Mouse (Mus musculus): ENCODE measurements at regions not wholly inside any gene's neighbourhood (a gene's known extent, or its start where the extent isn't known, plus 50 kb on each side); places are given as distances from the start of the nearest gene placed in this dataset.
"Not testable (repeated sequence)": the region's sequence is repeated elsewhere in the genome, so short reads cannot be mapped to it uniquely, and the experiment has no call there.

DNA sequence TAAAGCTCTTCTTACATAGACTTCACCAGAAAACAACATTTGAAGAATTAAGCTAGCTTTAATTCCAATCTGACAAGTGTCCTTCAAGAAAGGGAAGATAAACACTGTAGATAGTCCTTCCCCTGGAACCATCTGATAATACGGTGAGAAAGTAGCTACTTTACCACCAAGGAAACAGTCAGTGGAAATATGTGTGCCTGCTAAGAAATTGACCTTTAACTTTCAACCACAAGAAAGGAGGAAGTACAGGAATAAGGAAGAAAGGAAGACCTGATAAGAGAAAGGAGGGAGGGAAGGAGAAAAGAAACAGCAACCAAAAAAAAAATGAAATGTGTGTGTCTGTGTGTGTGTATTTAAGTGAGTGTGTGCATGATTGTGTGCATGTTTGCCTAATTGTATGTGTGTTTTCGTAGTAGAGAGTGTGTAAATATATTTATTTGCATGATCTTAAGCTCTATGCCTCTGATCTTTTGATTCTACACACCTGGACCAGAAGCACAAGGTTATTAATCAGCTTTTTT, 831.3 kb downstream of the Pla2g4a start:
- Histone ChIP-seq H3K36me3 (ENCODE audit: control insufficient read depth, insufficient read depth, low read length) (no peaks in the 10 kb centered on the region), H3K9me3 (ENCODE audit: control insufficient read depth, low read length) (no peaks in the 10 kb centered on the region), H3K4me2 (no peak overlapping the region), H3K9ac (ENCODE audit: low read length) (no peak overlapping the region), H3K4me1 (ENCODE audit: control insufficient read depth, insufficient read depth, low read length) (no peaks in the 10 kb centered on the region), H3K27ac (ENCODE audit: low read depth, low read length) (no peak overlapping the region), H3K27me3 (ENCODE audit: control insufficient read depth, insufficient read depth, low read length) (no peaks in the 10 kb centered on the region), H3K4me3 (ENCODE audit: low read depth, low read length) (no peak overlapping the region)
- ATAC-seq (ENCODE audit: low FRiP score) = no peak
- 88% methylated on average over 2 of the region's 2 CpGs for WGBS
- no peak for DNase-seq (ENCODE audit: low spot score, missing footprints)

DNA sequence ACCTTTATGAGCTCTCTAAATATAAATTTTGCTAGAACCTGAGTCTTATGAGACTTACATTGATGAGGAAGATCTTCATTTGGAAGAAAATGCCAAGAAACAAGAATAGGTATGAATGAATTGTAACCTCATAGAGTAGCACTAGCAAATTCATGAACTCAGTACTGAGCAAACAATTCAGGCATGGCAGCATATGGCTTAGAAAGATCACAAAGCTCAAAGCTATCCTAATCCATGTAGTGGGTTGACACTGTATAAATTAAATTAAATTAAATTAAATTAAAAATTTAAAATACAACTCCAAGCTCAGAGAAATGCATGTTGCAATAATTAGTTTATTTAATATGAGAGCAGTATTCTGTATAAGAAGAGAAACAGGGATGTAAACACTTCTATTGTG, 832.0 kb downstream of the Pla2g4a start:
- H3K4me3 ChIP-seq (ENCODE audit: low read depth, low read length) = no peak overlapping the region
- no peaks in the 10 kb centered on the region for H3K4me1 ChIP-seq (ENCODE audit: control insufficient read depth, insufficient read depth, low read length)
- no peak overlapping the region for H3K27ac ChIP-seq (ENCODE audit: low read depth, low read length)
- no peaks in the 10 kb centered on the region for H3K36me3 ChIP-seq (ENCODE audit: control insufficient read depth, insufficient read depth, low read length)
- ATAC-seq (ENCODE audit: low FRiP score) = 0 out of 2 replicates have a peak, but pooled peaks have one; percentile 40
- no peaks in the 10 kb centered on the region for H3K27me3 ChIP-seq (ENCODE audit: control insufficient read depth, insufficient read depth, low read length)
- no peak overlapping the region for H3K4me2 ChIP-seq
- no peak for DNase-seq (ENCODE audit: low spot score, missing footprints)
- no peaks in the 10 kb centered on the region for H3K9me3 ChIP-seq (ENCODE audit: control insufficient read depth, low read length)
- H3K9ac ChIP-seq (ENCODE audit: low read length) = no peak overlapping the region

DNA sequence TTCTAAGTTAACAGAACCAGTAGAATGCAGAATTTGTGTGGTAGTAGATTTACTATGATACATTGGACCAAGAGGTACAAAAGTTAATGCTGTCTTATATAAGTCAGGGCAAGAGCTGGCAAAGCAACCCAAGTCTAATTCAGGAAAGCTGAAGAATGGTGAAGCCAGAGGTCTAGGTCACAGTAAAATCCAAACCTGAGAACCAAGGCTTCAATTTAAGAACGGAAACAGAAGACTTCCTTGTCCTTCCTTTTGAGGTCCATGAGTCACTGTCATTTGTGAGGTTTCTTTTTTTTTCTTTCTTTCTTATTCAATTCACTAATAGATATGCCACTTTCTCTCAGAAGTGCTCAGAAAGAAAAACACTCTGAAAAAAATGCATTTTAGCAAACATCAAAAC, 833.4 kb downstream of the Pla2g4a start:
- 63% methylated on average over 1 of the region's 1 CpGs for WGBS
- no peaks in the 10 kb centered on the region for H3K27me3 ChIP-seq (ENCODE audit: control insufficient read depth, insufficient read depth, low read length)

DNA sequence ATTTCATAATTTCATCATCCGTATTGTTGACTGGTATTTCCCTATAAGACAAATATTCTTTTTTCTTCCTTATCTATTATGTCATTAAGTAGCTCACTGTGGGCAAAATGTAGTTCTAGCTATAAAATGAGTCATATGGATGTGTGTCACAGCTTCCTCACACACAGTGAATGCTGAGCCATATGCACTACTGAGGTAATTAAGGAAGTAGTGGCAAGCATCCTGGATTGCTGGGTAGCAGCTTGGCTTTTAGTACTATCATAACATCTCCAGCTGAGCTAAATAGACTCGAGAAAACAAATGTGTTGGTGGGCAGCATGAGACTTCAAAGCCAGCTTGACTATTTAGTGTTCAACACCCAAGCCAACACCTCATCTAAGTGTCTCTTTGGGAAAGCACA, 857.7 kb downstream of the Pla2g4a start:
- Histone ChIP-seq H3K27ac (ENCODE audit: low read depth, low read length) (no peak overlapping the region), H3K36me3 (ENCODE audit: control insufficient read depth, insufficient read depth, low read length) (no peaks in the 10 kb centered on the region), H3K9me3 (ENCODE audit: control insufficient read depth, low read length) (no peaks in the 10 kb centered on the region), H3K4me1 (ENCODE audit: control insufficient read depth, insufficient read depth, low read length) (no peaks in the 10 kb centered on the region), H3K4me3 (ENCODE audit: low read depth, low read length) (no peak overlapping the region), H3K4me2 (no peak overlapping the region), H3K27me3 (ENCODE audit: control insufficient read depth, insufficient read depth, low read length) (no peaks in the 10 kb centered on the region), H3K9ac (ENCODE audit: low read length) (no peak overlapping the region)
- no peak for ATAC-seq (ENCODE audit: low FRiP score)
- no peak for DNase-seq (ENCODE audit: low spot score, missing footprints)
- 87% methylated on average over 2 of the region's 2 CpGs for WGBS

More for the DNA sequence above, 833.4 kb downstream of the Pla2g4a start:
- H3K36me3 ChIP-seq (ENCODE audit: control insufficient read depth, insufficient read depth, low read length) = no peaks in the 10 kb centered on the region
- H3K27ac ChIP-seq (ENCODE audit: low read depth, low read length) = no peak overlapping the region
- no peak overlapping the region for H3K4me3 ChIP-seq (ENCODE audit: low read depth, low read length)
- H3K9ac ChIP-seq (ENCODE audit: low read length) = no peak overlapping the region
- no peaks in the 10 kb centered on the region for H3K4me1 ChIP-seq (ENCODE audit: control insufficient read depth, insufficient read depth, low read length)
- ATAC-seq (ENCODE audit: low FRiP score) = no peak
- no peak overlapping the region for H3K4me2 ChIP-seq
- no peaks in the 10 kb centered on the region for H3K9me3 ChIP-seq (ENCODE audit: control insufficient read depth, low read length)
- DNase-seq (ENCODE audit: low spot score, missing footprints) = no peak

DNA sequence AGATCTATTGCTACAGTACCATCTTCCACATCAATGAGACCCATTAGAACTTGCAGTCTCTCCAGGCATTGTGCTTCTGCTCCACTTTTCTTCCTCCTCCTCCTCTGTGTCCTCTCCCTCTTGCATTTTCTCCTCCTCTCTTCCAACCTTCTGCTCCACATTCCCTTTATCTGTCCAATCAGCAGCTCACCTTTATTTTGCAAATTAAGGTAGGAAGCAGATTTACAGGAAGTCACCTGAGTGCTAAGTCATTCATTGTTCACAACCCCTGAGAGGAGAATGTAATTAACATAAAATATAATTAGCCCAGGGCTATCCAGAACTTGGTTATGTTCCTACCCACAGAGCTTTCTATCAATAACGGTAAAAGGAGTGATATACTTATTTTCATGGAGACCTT, 863.7 kb downstream of the Pla2g4a start:
- H3K4me1 ChIP-seq (ENCODE audit: control insufficient read depth, insufficient read depth, low read length) = no peaks in the 10 kb centered on the region
- 90% methylated on average over 1 of the region's 1 CpGs for WGBS
- DNase-seq (ENCODE audit: low spot score, missing footprints) = no peak
- no peaks in the 10 kb centered on the region for H3K9me3 ChIP-seq (ENCODE audit: control insufficient read depth, low read length)
- no peaks in the 10 kb centered on the region for H3K36me3 ChIP-seq (ENCODE audit: control insufficient read depth, insufficient read depth, low read length)
- no peak overlapping the region for H3K4me3 ChIP-seq (ENCODE audit: low read depth, low read length)
- no peak for ATAC-seq (ENCODE audit: low FRiP score)
- H3K27me3 ChIP-seq (ENCODE audit: control insufficient read depth, insufficient read depth, low read length) = no peaks in the 10 kb centered on the region
- H3K4me2 ChIP-seq = no peak overlapping the region
- H3K9ac ChIP-seq (ENCODE audit: low read length) = no peak overlapping the region
- H3K27ac ChIP-seq (ENCODE audit: low read depth, low read length) = no peak overlapping the region

DNA sequence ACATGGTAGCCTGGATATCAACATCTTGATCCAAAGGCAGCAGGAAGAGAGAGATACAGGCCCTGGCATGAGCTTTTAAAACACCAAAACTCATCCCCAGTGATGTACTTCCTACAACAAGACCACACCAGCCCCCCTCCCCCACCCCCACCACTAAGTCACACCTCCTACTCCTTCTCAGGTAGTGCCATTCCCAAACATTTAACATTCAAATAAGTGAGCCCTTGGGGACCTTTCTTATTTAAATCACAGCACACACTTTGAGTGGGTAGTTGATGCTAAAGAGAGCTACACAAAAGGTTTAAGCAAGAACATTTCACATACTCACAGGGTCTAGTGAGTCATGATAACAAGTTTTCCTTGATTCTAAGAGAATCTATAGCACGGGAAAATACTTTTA, 886.4 kb downstream of the Pla2g4a start:
- no peaks in the 10 kb centered on the region for H3K4me1 ChIP-seq (ENCODE audit: control insufficient read depth, insufficient read depth, low read length)
- no peak for DNase-seq (ENCODE audit: low spot score, missing footprints)
- H3K36me3 ChIP-seq (ENCODE audit: control insufficient read depth, insufficient read depth, low read length) = no peaks in the 10 kb centered on the region
- WGBS = 74% methylated on average over 1 of the region's 1 CpGs
- H3K4me2 ChIP-seq = no peak overlapping the region
- H3K27ac ChIP-seq (ENCODE audit: low read depth, low read length) = no peak overlapping the region
- H3K27me3 ChIP-seq (ENCODE audit: control insufficient read depth, insufficient read depth, low read length) = no peaks in the 10 kb centered on the region
- ATAC-seq (ENCODE audit: low FRiP score) = no peak
- H3K9ac ChIP-seq (ENCODE audit: low read length) = no peak overlapping the region
- no peak overlapping the region for H3K4me3 ChIP-seq (ENCODE audit: low read depth, low read length)
- no peaks in the 10 kb centered on the region for H3K9me3 ChIP-seq (ENCODE audit: control insufficient read depth, low read length)

DNA sequence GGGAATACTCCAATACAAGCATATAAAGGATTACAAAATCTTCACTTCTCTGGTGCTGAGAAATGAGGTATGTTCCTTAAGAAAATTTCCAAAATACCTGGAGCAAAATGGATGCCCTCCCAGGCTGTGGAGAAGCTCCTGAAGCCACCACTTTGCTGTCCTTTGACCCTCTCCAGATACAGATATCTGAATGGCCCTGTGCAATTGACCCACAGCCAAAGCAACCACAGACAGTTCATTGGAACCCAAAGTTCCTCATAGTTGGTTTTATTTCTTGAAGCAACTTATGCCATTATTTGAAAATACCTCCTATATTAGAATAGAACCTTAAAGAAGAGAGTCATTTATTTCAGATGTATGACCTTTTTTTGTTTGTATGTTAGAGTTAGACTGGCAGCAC, 891.5 kb downstream of the Pla2g4a start:
- Histone ChIP-seq H3K9ac (ENCODE audit: low read length) (no peak overlapping the region), H3K4me3 (ENCODE audit: low read depth, low read length) (no peak overlapping the region), H3K36me3 (ENCODE audit: control insufficient read depth, insufficient read depth, low read length) (no peaks in the 10 kb centered on the region), H3K27me3 (ENCODE audit: control insufficient read depth, insufficient read depth, low read length) (no peaks in the 10 kb centered on the region), H3K4me1 (ENCODE audit: control insufficient read depth, insufficient read depth, low read length) (no peaks in the 10 kb centered on the region), H3K9me3 (ENCODE audit: control insufficient read depth, low read length) (no peaks in the 10 kb centered on the region), H3K27ac (ENCODE audit: low read depth, low read length) (no peak overlapping the region), H3K4me2 (no peak overlapping the region)
- DNase-seq (ENCODE audit: low spot score, missing footprints) (no peak), ATAC-seq (ENCODE audit: low FRiP score) (no peak)

DNA sequence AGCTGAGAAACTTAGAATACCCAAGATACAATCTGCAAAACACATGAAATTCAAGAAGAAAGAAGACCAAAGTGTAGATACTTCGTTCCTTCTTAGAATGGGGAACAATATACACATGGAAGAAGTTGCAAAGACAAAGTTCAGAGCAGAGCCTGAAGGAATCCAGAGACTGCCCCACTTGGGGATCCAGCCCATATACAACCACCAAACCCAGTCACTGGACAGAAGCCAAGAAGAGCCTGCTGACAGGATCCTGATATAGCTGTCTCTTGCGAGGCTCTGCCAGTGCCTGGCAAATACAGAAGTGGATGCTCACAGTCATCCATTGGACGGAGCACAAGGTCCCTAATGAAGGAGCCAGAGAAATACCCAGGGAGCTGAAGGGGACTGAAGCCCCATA, 898.1 kb downstream of the Pla2g4a start:
- ATAC-seq (ENCODE audit: low FRiP score); H3K27ac ChIP-seq (ENCODE audit: low read depth, low read length); H3K36me3 ChIP-seq (ENCODE audit: control insufficient read depth, insufficient read depth, low read length); H3K9me3 ChIP-seq (ENCODE audit: control insufficient read depth, low read length); DNase-seq (ENCODE audit: low spot score, missing footprints); H3K27me3 ChIP-seq (ENCODE audit: control insufficient read depth, insufficient read depth, low read length); H3K4me1 ChIP-seq (ENCODE audit: control insufficient read depth, insufficient read depth, low read length); H3K4me3 ChIP-seq (ENCODE audit: low read depth, low read length); H3K4me2 ChIP-seq; H3K9ac ChIP-seq (ENCODE audit: low read length): not testable (repeated sequence)
- 78% methylated on average over 3 of the region's 3 CpGs for WGBS

DNA sequence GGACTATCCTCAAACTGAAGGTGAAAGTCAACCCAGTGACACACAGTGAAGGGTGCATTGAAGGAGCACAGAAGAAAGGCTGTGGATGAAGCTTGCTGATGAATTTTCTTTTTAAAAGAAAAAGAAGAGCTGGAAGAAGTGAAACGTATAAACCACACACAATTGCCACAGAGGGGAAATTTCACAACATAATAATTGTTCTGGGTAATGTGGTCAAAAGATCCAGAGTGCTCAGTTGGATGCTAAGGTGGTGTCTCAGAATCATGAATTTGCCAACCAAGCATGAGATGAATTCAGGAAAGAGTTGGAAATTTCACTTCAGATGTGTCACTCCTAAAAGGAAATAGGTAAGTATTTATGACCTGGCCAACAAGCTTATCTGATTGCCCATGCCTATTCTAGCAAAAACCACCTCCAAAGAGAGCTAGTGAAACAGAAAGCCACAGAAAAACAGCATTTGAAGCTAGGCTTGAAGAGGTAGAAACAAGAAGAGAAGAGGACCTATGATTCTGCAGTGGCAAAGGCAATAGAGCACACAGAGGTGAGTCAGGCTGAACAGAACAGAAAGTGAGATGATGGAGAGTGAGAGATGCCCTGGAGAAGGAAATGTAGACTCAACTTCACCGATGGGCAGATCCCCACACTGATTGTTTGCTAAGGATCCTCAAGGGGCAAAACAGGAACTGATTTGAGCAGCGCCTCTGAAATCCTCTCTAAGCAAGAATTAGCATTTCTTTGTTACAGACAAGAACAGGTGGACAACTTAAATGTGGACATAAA, 922.7 kb downstream of the Pla2g4a start:
- WGBS = 75% methylated on average over 3 of the region's 3 CpGs
- no peak for ATAC-seq (ENCODE audit: low FRiP score)

More for the DNA sequence above, 922.7 kb downstream of the Pla2g4a start:
- Histone ChIP-seq H3K4me3 (ENCODE audit: low read depth, low read length) (no peak overlapping the region), H3K27ac (ENCODE audit: low read depth, low read length) (no peak overlapping the region), H3K9me3 (ENCODE audit: control insufficient read depth, low read length) (no peaks in the 10 kb centered on the region), H3K4me2 (no peak overlapping the region), H3K4me1 (ENCODE audit: control insufficient read depth, insufficient read depth, low read length) (no peaks in the 10 kb centered on the region), H3K36me3 (ENCODE audit: control insufficient read depth, insufficient read depth, low read length) (no peaks in the 10 kb centered on the region), H3K9ac (ENCODE audit: low read length) (no peak overlapping the region), H3K27me3 (ENCODE audit: control insufficient read depth, insufficient read depth, low read length) (no peaks in the 10 kb centered on the region)
- DNase-seq (ENCODE audit: low spot score, missing footprints) = no peak

Data from midbrain, embryonic 11.5 days (tissue).